Mouse (Mus musculus) embryonic facial prominence, embryonic 10.5 days (tissue): ENCODE measurements around the gene Pik3r1. TPM values are rescaled to one million over a fixed set of nuclear protein-coding genes. Genes with fewer than 3 reads are reported as not detected.

Experiments used
- DNase-seq: peaks from one replicate; pipeline ENCODE4 v3.0.0-alpha.2; 2017; ENCODE audit warnings: low spot score
- H3K27ac ChIP-seq: fragments of 300-500 bp; sonication (generic); replicated peaks from 2 replicates; pipeline ENCODE4 v1.5.1; 2016; ENCODE audit warnings: mild to moderate bottlenecking
- H3K27me3 ChIP-seq: fragments of 300-500 bp; sonication (generic); replicated peaks from 2 replicates; pipeline ENCODE4 v1.6.1; 2016; ENCODE audit warnings: low read depth, mild to moderate bottlenecking; ENCODE audit not compliant: poor library complexity, severe bottlenecking
- H3K36me3 ChIP-seq: fragments of 300-500 bp; sonication (generic); replicated peaks from 2 replicates; pipeline ENCODE4 v1.6.1; 2016; ENCODE audit warnings: mild to moderate bottlenecking, moderate library complexity
- H3K4me1 ChIP-seq: fragments of 300-500 bp; sonication (generic); 2 replicates; pipeline ENCODE4 v1.6.1; 2016
- H3K4me3 ChIP-seq: fragments of 300-500 bp; sonication (generic); 2 replicates; pipeline ENCODE4 v1.5.1; 2016; ENCODE audit warnings: mild to moderate bottlenecking, moderate library complexity
- H3K9me3 ChIP-seq: fragments of 300-500 bp; sonication (generic); 2 replicates; pipeline ENCODE4 v1.6.1; 2016; ENCODE audit warnings: mild to moderate bottlenecking
- WGBS: fragments of 180-500 bp; shearing (Covaris S2); methylation state at CpG from one replicate; pipeline ENCODE4 v1.1.7; 2016; 5-methylcytosine and 5-hydroxymethylcytosine counted together
- polyA plus RNA-seq: library from polyadenylated mRNA; unstranded; fragments of >200 nt; fragmentation: Nextera tagmentation; extraction: Ambion mirVana; gene quantifications from 2 replicates; pipeline ENCODE4 v1.2.1, GENCODE M21; 2016

Pik3r1 gene
- polyA plus RNA-seq, 1 experiment from 2014 or later: 18.9 TPM

DNA sequence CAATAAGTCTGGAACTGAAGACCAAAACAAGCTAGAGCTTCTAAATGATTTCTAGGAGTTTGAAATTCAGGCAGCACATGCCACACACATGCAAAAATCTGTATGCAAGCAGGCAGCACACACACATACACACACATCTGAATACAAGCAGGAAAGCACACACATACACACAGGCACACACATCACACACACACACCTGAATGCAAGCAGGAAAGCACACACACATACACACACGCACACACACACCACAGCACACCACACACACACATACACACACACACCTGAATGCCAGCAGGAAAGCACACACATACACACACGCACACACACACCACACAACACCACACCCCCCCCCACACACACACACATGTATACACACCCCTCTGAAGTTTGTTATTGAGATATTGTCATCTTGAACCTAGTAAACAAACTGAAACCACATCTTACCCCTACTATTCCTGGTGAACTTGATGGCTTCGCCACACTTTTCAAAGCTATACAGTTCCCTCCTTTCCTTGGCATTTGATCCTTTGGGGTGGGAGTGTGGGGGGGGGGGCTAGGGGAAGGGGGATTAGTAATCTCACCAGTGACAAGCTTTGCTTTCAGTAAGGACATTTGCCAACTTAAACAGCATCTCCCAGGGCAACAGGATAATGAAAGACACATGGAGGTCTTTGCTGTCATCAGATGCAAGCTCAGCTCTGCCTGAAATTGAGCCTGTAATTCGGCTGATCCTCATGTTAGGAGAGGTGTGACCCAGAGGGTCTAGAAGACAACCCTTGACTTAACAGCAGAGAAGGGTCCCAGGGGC, 38.6 kb downstream of the Pik3r1 start:
- Histone ChIP-seq H3K36me3 (no peaks in the 10 kb centered on the region), H3K27me3 (0 out of 2 replicates have a peak, but pooled peaks cover 3% of the 10 kb centered on the region), H3K9me3 (no peaks in the 10 kb centered on the region), H3K4me1 (peaks cover 37% of the 10 kb centered on the region), H3K4me3 (no peak overlapping the region), H3K27ac (peak overlapping the region; percentile 49)
- 54% methylated on average over 4 of the region's 4 CpGs for WGBS
- peak; percentile 65 for DNase-seq

DNA sequence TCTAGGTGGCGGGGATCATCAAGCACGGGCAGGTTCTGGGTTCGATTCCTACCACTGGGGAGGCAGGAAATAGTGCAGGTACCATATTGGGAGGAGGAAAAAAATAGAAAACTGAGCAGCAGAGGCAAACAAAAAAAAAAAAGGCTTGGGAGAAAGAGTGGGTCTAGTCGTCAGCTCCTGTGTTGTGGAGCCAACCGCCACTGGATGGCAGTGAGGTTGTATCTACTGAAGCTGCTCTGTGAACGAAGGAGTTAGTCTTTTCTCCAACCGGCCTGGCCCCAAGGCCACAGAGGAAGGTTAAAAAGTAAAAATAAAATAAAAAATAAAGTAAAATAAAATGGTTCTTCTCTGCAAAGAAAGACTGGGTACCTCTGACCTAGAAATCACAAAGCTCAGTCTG, 39.2 kb downstream of the Pik3r1 start:
- DNase-seq: peak; percentile 56

DNA sequence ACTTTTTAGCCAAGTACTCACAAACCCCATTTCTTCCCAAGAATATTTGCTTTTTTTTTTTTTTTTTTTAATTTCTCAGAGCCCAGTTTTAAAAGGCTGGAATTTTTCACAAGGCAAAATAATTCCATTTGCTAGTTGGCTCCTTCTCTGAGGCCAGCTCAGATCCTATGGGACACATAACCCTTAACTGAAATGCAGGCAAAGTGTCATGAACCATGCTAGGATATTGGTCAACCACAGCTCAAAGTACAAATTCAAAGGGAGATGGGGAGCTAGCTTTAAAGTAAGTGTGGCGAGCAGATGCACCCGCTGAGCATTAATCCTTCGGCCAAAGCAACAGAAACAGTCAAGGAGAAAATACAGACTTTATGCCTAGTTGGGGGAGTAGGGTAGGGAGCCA, 39.7 kb downstream of the Pik3r1 start:
- DNase-seq: no peak
- H3K27ac ChIP-seq: no peak overlapping the region
- H3K4me3 ChIP-seq: no peak overlapping the region
- WGBS: 80% methylated on average over 3 of the region's 3 CpGs
- 0 out of 2 replicates have a peak, but pooled peaks cover 2% of the 10 kb centered on the region for H3K27me3 ChIP-seq
- no peaks in the 10 kb centered on the region for H3K9me3 ChIP-seq
- no peaks in the 10 kb centered on the region for H3K36me3 ChIP-seq
- peaks cover 36% of the 10 kb centered on the region for H3K4me1 ChIP-seq

More for the DNA sequence above, 39.2 kb downstream of the Pik3r1 start:
- Histone ChIP-seq H3K27ac (no peak overlapping the region), H3K27me3 (0 out of 2 replicates have a peak, but pooled peaks cover 3% of the 10 kb centered on the region), H3K36me3 (no peaks in the 10 kb centered on the region), H3K4me1 (peaks cover 37% of the 10 kb centered on the region), H3K4me3 (no peak overlapping the region), H3K9me3 (no peaks in the 10 kb centered on the region)
- 59% methylated on average over 7 of the region's 7 CpGs for WGBS

DNA sequence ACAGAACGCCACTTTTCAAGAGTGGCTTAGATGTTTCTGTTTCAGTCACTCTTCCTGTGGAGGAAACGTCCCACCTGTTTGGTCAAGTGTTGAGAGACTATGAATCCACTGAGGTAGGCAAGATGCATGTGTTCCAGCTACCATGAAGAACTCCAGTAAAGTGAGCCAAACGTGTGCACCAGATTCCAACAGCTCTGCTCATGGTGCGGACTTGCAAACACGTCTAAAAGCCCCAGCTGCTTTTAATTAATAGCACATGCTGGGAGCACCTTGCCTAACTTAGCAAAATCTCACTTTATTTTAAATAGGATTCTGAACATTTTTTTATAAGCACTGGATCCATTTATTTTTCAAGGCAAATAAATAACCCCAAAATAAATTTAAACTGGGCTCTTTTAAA, 40.2 kb downstream of the Pik3r1 start:
- Histone ChIP-seq H3K4me3 (no peak overlapping the region), H3K9me3 (no peaks in the 10 kb centered on the region), H3K27me3 (no peaks in the 10 kb centered on the region), H3K36me3 (no peaks in the 10 kb centered on the region), H3K27ac (no peak overlapping the region), H3K4me1 (peaks cover 32% of the 10 kb centered on the region)
- no peak for DNase-seq
- WGBS: 49% methylated on average over 5 of the region's 5 CpGs

DNA sequence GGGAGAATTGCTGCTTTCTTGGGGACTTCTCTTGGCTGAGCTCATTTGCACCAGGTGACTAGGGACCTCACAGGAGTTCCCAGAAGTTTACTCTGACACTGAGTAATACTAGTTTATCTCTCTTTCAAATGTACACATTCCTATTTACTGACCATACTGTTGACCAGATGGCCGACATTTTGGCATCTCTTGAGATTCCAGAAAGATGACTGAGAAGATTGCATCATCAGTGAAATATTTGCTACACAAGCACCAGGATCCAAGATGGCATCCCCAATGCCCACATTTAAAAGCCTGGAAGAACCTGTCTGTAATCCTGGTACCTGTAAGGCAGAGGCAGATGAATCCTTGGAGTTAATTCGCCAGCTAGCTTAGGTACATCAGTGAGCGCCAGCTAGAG, 41.1 kb downstream of the Pik3r1 start:
- H3K27ac ChIP-seq: no peak overlapping the region
- no peaks in the 10 kb centered on the region for H3K9me3 ChIP-seq
- H3K4me3 ChIP-seq: no peak overlapping the region
- H3K36me3 ChIP-seq: no peaks in the 10 kb centered on the region
- no peak for DNase-seq
- H3K27me3 ChIP-seq: no peaks in the 10 kb centered on the region
- WGBS: 93% methylated on average over 3 of the region's 3 CpGs
- peaks cover 24% of the 10 kb centered on the region for H3K4me1 ChIP-seq

DNA sequence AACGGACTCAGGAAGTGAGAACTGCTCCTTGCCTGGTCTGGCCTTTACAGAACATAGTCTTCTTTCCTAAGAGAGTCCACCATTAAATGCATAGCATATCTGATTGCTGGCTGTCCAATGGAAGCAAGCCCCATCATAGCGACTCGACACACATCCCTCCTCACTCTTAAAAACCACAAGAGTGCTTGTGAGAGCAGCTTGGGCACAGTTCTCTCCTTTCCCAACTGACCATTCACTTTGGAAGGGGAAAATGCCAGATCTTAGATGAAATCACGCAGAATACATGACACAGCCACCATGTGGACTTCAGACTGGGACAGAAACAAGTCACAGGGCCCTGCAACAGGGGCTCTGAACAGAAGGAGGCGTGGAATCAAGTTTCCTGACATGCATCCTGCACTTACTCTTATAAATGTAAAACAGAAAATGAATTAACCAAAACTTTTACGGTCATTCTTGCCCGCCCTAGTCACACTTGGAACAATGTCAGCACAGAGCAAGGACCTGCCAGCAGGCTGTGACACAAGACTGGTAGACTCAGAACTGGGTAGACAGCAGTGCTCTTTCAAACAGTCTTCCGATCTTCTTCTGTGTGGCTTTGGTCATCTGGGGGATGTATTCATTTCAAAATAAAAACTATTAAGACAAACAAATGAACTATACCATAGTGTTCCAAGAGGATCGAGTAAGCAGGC, 46.0 kb downstream of the Pik3r1 start:
- Histone ChIP-seq H3K36me3 (no peaks in the 10 kb centered on the region), H3K27ac (no peak overlapping the region), H3K4me1 (peaks cover 21% of the 10 kb centered on the region), H3K4me3 (no peak overlapping the region), H3K9me3 (no peaks in the 10 kb centered on the region), H3K27me3 (no peaks in the 10 kb centered on the region)
- WGBS: 88% methylated on average over 9 of the region's 9 CpGs
- no peak for DNase-seq

DNA sequence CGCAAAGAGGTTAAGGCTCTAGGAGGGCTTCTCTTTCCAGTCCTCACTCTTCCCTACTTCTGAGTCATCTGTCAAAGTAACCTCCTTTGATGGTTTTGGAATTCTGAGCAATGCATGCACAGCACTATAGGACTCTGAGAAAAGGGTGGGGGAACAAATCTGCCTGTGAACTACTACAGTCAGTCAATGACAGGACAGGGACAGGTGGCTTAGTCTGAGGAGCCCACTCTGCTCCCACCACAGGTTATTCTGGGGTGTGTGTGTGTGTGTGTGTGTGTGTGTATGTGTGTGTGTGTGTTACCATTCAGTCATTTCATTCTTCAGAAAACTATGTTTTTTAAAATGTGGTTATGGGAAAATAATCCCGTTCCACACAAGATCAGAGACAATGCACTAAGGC, 46.9 kb downstream of the Pik3r1 start:
- Histone ChIP-seq H3K4me3 (no peak overlapping the region), H3K36me3 (no peaks in the 10 kb centered on the region), H3K9me3 (no peaks in the 10 kb centered on the region), H3K27ac (no peak overlapping the region), H3K27me3 (no peaks in the 10 kb centered on the region), H3K4me1 (peaks cover 21% of the 10 kb centered on the region)
- DNase-seq: no peak
- WGBS: 95% methylated on average over 1 of the region's 2 CpGs

DNA sequence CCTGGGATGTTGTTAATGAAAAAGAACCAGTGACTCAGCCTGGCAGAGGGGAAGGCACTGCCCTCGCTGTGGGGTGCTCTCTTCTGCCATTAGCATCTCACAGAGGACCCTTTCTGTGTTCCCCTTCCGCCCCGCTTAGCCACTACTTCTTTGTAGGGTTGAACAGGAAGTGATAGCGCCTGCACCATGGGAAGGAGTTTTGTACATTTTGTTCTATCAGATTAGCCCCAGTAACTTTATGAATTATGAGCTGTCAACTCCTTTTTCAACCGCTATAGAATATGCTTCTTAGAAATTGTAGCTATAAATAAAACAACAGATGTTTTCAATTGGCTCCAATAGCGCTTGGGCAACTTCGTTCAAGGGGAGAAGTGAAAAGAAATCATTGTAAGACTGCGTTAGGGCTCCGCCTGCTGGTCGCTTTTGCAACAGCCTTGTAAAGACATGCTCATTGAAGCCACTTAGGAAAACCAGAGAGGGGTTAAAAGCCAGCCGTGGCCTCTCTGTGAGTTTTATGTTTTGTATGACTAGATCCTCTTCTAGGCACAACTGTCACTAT, 48.6 kb downstream of the Pik3r1 start:
- DNase-seq: peak; percentile 85
- Histone ChIP-seq H3K4me3 (peak overlapping the region; percentile 37), H3K27me3 (no peaks in the 10 kb centered on the region), H3K4me1 (peaks cover 21% of the 10 kb centered on the region), H3K27ac (no peak overlapping the region), H3K36me3 (no peaks in the 10 kb centered on the region), H3K9me3 (no peaks in the 10 kb centered on the region)
- WGBS: 11% methylated on average over 11 of the region's 11 CpGs

DNA sequence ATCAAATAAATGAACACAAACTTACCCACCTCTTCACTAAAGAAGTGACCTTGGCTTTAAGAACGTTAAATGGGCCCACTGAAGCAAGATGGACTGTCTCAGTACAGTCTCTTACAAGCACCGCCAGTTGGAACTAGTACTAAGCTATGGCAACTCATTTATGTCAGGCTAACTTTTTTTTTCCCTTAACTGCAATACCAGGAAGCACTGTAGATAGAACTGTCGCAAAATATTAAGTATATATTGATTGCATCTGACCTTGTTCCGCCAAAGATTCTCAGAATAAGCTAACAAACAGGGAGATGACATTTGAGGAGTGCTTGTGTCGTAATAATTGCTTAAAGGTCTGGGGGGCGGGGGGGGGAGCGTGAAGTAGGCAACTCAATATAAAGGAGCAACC, 49.3 kb downstream of the Pik3r1 start:
- H3K4me3 ChIP-seq: no peak overlapping the region; the same call in 1 of the 2 replicates
- 69% methylated on average over 7 of the region's 7 CpGs for WGBS
- no peaks in the 10 kb centered on the region for H3K27me3 ChIP-seq
- DNase-seq: no peak
- no peaks in the 10 kb centered on the region for H3K36me3 ChIP-seq
- no peak overlapping the region for H3K27ac ChIP-seq
- no peaks in the 10 kb centered on the region for H3K9me3 ChIP-seq
- peaks cover 21% of the 10 kb centered on the region for H3K4me1 ChIP-seq

DNA sequence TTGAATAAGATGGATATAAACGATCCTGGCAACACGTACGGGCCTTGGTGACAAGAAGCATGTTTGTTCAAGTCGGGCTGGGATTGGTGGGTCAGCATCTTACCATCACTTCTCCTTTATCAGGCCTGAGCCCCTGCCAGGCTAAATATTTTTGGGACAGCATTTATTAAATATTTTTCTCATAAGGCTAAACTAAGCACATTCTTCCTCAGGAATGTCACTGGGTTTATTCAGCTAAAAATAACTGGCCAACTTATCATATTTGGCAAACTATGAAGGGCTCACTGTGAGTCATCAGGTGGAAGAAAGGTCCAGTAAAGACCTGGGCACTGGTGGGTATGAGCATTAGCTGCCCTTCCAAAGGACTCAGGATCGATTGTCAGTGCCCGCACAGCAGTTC, 50.2 kb downstream of the Pik3r1 start:
- peaks cover 21% of the 10 kb centered on the region for H3K4me1 ChIP-seq
- no peak for DNase-seq
- no peak overlapping the region for H3K27ac ChIP-seq
- H3K4me3 ChIP-seq: no peak overlapping the region
- H3K36me3 ChIP-seq: no peaks in the 10 kb centered on the region
- WGBS: 93% methylated on average over 6 of the region's 6 CpGs
- H3K9me3 ChIP-seq: no peaks in the 10 kb centered on the region
- H3K27me3 ChIP-seq: no peaks in the 10 kb centered on the region

DNA sequence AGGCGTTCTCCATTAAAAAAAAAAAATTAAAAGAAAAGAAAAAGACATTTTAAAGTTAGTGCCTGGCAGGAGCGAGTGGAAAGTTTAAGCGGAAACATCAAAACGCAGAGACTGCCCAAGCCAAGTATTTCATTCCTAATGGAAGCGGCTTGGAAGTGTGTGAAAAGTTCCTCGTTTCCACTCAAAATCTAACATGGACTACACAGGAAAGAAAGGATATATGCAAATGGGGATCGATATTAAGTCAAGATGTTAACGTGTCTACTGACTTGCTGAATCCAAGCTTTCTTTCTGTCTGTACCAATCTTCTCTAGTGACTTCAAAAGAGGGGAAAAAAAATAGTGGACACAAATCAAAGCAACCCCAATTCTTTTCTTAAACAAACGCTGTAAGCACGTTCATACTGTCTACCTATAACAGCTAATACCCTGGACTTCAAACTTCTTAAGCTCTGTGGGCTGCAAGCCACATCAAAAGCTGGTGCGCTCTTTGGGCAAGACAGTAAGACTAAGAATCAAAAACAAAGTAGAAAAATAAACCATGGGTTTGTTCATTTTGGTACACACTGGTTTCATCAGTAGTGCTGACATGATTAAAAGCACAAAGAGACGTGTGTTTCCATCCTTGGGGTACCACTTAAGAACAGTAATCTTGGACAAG, 54.5 kb downstream of the Pik3r1 start:
- H3K4me1 ChIP-seq: no peaks in the 10 kb centered on the region
- 86% methylated on average over 12 of the region's 12 CpGs for WGBS
- H3K4me3 ChIP-seq: no peak overlapping the region
- H3K36me3 ChIP-seq: peaks cover 4% of the 10 kb centered on the region; the same call in 1 of the 2 replicates
- no peak overlapping the region for H3K27ac ChIP-seq
- no peak for DNase-seq
- no peaks in the 10 kb centered on the region for H3K9me3 ChIP-seq
- H3K27me3 ChIP-seq: no peaks in the 10 kb centered on the region

DNA sequence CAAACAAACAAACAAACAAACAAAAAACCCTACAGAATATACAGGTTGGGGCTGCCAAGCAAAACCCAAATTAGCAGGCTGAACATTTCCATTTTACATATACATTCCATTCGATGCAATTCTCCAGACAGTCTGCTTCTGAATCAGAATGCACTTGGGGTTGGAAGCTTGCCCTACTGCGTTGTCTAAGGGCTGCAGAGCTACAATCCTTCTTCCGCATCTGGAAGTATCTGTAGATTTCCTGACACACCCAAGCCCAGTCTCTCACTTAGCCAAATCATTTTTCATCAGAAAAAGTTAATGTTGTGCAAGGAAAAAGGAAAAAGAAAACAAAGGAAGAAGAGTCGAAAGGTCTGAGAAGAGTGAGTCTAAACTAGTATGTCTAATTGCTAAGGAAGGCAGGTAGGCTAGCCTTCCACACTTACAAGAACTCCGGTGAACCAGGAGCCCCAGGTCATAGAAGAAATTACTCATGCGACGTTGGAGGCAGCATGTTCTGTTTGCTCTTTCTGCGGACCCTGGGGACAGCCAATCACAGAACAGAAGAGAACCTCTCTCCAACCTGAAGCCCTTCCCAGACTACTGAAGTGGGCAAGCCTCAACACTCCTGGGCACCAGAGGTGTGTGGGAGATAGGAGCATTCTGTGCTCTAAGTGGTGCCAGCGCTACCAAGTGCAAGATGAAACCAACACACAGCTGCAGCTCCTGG, 55.1 kb downstream of the Pik3r1 start:
- H3K4me1 ChIP-seq: no peaks in the 10 kb centered on the region
- DNase-seq: no peak
- H3K9me3 ChIP-seq: no peaks in the 10 kb centered on the region
- H3K4me3 ChIP-seq: no peak overlapping the region
- peaks cover 11% of the 10 kb centered on the region for H3K36me3 ChIP-seq
- H3K27me3 ChIP-seq: no peaks in the 10 kb centered on the region
- no peak overlapping the region for H3K27ac ChIP-seq
- WGBS: 87% methylated on average over 9 of the region's 9 CpGs
